Mouse (Mus musculus): ENCODE data around the gene Ankrd23. TPM values are rescaled to one million over a fixed set of nuclear protein-coding genes. Genes with fewer than 3 reads are reported as not detected.

Ankrd23 gene
- polyA plus RNA-seq, 1 experiment from 2014 or later = 12.0 TPM

DNA sequence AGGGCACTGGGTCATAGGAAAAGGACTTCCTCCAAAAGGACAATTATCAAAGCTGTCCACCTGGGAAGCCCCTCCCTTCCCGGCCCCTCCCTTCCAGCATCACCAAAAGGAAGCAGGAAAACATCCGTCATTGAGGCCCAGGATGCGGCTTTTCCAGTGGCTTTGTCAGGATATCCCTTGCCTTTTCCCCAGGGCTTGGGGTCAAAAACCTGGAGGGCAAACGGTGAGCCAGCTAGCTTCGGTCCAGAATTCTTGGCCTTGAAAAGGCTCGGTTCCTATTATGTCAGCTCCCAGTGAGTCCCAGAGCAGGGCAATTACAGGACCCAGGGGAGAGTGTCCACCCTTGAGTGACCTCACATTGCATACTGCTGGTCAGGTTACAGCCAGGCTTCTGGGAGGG, 24.2 kb upstream of the Ankrd23 start:
- no peak overlapping the region for H3K4me3 ChIP-seq
- no peaks in the 10 kb centered on the region for H3K9me3 ChIP-seq
- no peak for ATAC-seq (replicated peaks)
- H3K4me2 ChIP-seq (replicated peaks) = no peak overlapping the region
- H3K9ac ChIP-seq (replicated peaks) = no peak overlapping the region
- H3K4me1 ChIP-seq = peaks cover 10% of the 10 kb centered on the region
- H3K36me3 ChIP-seq = no peaks in the 10 kb centered on the region
- 0 out of 2 replicates have a peak, but pooled peaks cover 3% of the 10 kb centered on the region for H3K27me3 ChIP-seq
- no peak overlapping the region for H3K27ac ChIP-seq (replicated peaks)
- 58% methylated on average over 6 of the region's 6 CpGs for WGBS

DNA sequence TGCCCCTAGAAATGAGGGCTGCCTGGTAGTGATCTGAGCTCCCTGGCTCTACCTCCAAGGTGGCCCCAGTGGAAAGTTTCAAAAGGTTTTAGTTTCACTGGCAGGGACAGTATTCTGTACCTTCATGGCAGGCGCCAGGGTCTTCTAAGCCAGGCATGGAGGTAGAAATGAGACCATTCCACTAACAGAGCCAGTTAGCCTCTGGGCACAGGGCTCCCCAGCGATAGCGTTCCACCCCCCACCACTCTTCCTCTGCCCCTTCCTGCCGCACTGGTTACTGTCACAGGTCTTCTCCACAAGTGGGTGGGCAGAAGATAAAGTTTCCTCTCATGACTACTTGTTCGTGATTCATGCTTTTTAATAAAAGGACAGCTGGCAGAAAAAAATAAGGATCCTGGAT, 23.2 kb upstream of the Ankrd23 start:
- 66% methylated on average over 5 of the region's 5 CpGs for WGBS
- no peak overlapping the region for H3K4me3 ChIP-seq
- H3K27me3 ChIP-seq = 0 out of 2 replicates have a peak, but pooled peaks cover 3% of the 10 kb centered on the region
- no peaks in the 10 kb centered on the region for H3K9me3 ChIP-seq
- no peak overlapping the region for H3K27ac ChIP-seq (replicated peaks)
- H3K4me1 ChIP-seq = peaks cover 20% of the 10 kb centered on the region
- no peak overlapping the region for H3K4me2 ChIP-seq (replicated peaks)
- no peak for ATAC-seq (replicated peaks)
- H3K36me3 ChIP-seq = 0 out of 2 replicates have a peak, but pooled peaks cover 5% of the 10 kb centered on the region
- no peak overlapping the region for H3K9ac ChIP-seq (replicated peaks)

- H3K9ac ChIP-seq (replicated peaks) = no peak overlapping the region
Measured at GRCm38 (mm10) chr1:36559256-36559655, 22.6 kb upstream of the Ankrd23 start.

GRCm38 (mm10) chr1:36558031-36558993, 21.6 kb upstream of the Ankrd23 start, which contains the start of gene Sema4c:
Gene Sema4c (minus strand): TSS chr1:36558349.
- peak; percentile 60 for ATAC-seq (replicated peaks)
- peak within 1 kb of the TSS; percentile 79 for H3K4me3 ChIP-seq
- H3K4me2 ChIP-seq (replicated peaks) = peak within 1 kb of the TSS; percentile 94
- no peaks in the 10 kb centered on the region for H3K9me3 ChIP-seq
- under 1% methylated on average over 66 of the region's 69 CpGs for WGBS
- peak within 1 kb of the TSS; percentile 98 for H3K27ac ChIP-seq (replicated peaks)
- peak within 1 kb of the TSS; percentile 100 for H3K9ac ChIP-seq (replicated peaks)
- 0 out of 2 replicates have a peak, but pooled peaks cover 3% of the 10 kb centered on the region for H3K27me3 ChIP-seq
- peaks cover 20% of the 10 kb centered on the region for H3K36me3 ChIP-seq
- peaks cover 33% of the 10 kb centered on the region for H3K4me1 ChIP-seq

More at GRCm38 (mm10) chr1:36559256-36559655, 22.6 kb upstream of the Ankrd23 start:
- peaks cover 26% of the 10 kb centered on the region for H3K4me1 ChIP-seq
- H3K4me2 ChIP-seq (replicated peaks) = no peak overlapping the region
- no peaks in the 10 kb centered on the region for H3K9me3 ChIP-seq
- H3K36me3 ChIP-seq = peaks cover 11% of the 10 kb centered on the region; the same call in 1 of the 2 replicates
- 9% methylated on average over 4 of the region's 4 CpGs for WGBS
- 0 out of 2 replicates have a peak overlapping the region, but pooled peaks have one; percentile 98 for H3K27ac ChIP-seq (replicated peaks)
- ATAC-seq (replicated peaks) = no peak
- peak overlapping the region; percentile 79; the same call in 1 of the 2 replicates for H3K4me3 ChIP-seq
- H3K27me3 ChIP-seq = 0 out of 2 replicates have a peak, but pooled peaks cover 3% of the 10 kb centered on the region

DNA sequence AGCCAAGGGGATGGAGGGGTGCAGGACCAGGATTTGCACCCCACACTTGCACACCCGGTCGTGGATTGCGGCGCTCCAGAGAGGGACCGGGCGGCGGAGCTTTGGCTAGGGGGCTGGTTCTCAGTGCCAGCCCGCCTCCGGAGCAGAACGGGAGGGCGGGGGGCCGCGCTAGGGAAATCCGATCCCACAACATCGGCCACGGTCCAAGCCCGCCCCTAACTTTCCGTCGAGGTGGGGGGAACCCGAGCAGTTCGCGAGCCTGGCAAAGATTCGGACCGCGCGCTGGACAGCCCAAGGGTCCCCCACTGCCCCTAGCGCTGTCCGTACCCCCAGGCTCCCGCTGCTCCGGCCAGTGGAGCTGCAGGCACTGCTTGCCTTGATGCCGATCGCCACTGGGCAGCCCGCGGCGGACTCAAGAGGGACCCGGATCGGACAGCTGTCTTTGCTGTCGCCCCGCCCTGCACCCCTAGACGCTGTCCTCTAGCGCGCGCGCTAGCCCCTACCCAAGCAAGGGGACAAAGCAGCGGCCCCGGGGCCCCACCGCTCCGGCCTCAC, 20.9 kb upstream of the Ankrd23 start:
- Histone ChIP-seq H3K27ac (replicated peaks) (peak overlapping the region; percentile 98), H3K9me3 (no peaks in the 10 kb centered on the region), H3K27me3 (0 out of 2 replicates have a peak, but pooled peaks cover 3% of the 10 kb centered on the region), H3K4me2 (replicated peaks) (peak overlapping the region; percentile 94), H3K4me3 (peak overlapping the region; percentile 79), H3K9ac (replicated peaks) (peak overlapping the region; percentile 100), H3K36me3 (peaks cover 28% of the 10 kb centered on the region), H3K4me1 (peaks cover 33% of the 10 kb centered on the region)
- WGBS = under 1% methylated on average over 48 of the region's 48 CpGs
- ATAC-seq (replicated peaks) = peak; percentile 75

DNA sequence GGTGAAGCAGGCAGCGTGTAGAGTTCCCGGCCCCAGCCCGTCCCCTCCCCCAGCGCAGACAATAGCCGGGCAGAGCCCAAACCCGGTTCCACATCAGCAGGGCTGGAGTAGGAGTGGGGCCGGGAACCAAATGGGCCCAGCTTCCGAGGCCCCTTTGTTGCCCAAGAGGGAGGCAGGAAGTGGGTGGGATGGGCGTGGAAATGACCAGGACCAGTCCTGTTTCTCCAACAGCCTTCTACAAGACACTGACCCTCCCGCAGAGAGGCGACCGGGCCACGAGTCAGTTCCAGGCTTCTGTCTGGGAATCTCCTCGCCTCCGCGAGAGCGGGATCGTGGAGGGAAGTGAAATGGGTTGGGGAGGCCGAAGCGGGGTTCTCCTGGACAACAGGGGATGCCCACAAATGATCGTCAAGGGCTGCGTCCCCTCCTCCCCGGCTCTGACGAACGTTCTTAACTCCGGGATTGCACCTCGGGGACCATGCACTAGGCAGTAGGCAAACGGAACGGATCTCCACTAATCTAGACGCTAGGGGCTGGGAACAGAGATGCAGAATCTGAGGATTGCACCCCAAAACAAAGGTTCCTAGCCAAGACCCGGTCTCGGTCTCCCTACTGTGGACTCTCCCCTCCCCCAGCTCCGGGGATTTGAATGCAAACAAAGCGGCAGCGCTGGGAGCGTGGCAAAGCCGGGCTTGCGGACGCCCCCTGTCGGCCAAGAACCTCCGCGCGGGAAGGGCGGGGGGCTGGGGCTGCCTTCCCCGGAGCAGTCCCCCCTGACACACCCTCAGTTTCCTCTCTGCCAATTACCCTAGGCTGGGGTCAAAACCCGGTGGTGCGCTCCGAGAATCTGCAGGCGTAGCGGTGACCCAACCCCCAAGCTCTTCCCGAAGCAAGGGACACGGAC, 20.1 kb upstream of the Ankrd23 start:
- H3K4me1 ChIP-seq = peaks cover 33% of the 10 kb centered on the region
- peak overlapping the region; percentile 98 for H3K27ac ChIP-seq (replicated peaks)
- no peaks in the 10 kb centered on the region for H3K9me3 ChIP-seq
- peak overlapping the region; percentile 94 for H3K4me2 ChIP-seq (replicated peaks)
- ATAC-seq (replicated peaks) = peak; percentile 86
- under 1% methylated on average over 52 of the region's 52 CpGs for WGBS
- H3K36me3 ChIP-seq = peaks cover 35% of the 10 kb centered on the region
- peak overlapping the region; percentile 79 for H3K4me3 ChIP-seq
- H3K27me3 ChIP-seq = 0 out of 2 replicates have a peak, but pooled peaks cover 3% of the 10 kb centered on the region
- peak overlapping the region; percentile 100 for H3K9ac ChIP-seq (replicated peaks)

DNA sequence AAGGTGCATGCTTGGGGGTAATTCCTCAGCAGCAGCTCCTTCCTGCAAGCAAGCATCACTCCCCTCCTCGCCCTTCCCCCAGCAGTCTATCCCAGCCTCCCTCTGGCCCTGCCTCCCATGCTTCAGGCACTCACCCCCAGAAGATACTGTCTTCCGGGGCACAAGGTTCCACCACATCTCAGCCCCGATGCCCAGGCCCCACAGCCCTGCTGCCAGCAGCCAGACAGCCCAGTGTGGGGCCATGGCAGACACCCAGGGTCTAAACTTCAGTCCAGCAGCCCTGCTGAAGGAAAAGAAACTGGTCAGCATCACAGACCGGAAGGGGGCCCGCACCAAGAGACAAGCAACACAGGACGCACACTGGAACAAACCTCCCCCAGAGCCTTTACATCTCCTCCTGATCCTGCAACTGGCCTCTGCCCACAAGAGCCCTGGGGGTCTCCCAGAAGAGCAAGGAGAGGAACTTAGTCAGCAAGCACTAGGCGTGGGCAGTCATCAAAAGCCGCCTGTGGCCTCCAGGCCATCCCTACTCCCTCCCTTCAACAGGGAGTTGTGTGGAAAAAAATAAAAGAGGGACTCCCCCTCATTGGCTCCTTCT, 19.2 kb upstream of the Ankrd23 start:
- Histone ChIP-seq H3K36me3 (peaks cover 44% of the 10 kb centered on the region), H3K9ac (replicated peaks) (peak overlapping the region; percentile 100), H3K9me3 (no peaks in the 10 kb centered on the region), H3K4me1 (peaks cover 33% of the 10 kb centered on the region), H3K27ac (replicated peaks) (peak overlapping the region; percentile 98), H3K4me2 (replicated peaks) (peak overlapping the region; percentile 94), H3K27me3 (no peaks in the 10 kb centered on the region), H3K4me3 (peak overlapping the region; percentile 79)
- no peak for ATAC-seq (replicated peaks)
- WGBS = 3% methylated on average over 8 of the region's 8 CpGs

DNA sequence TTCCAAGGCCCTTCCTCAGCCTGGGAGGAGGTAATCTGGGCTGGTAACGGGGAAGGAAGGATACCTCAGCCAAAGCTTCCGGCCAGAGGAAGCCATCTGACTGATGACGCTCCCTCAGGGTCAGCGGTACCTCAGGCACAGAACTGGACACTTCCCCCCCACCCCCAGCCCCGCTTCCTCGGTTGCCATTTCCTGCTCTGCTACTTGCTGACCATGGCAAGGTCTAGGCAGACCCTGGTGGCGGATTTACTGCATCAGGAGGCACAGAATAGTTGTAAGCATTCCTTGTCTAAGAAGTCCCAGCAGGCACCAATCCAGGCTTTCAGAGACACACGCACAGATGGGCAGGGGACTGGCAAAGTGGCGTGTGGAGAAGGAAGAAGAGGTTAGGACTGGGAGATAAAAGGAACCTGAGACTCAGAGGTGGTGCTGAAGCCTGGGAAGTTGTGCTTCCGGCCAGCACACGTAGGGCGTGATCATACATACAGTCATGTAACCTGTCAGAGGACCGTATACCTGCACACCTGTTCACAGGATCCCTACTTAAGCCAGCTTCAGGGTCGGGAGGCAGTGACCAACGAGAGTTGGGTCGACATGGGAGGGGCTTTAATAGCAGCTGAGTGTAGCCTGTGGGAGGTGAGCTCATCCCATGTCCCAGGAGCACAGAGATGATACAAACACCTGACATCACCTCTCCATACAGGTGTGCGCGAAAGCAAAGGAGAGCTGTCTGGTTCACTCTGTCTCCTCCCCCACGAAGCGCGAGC, 18.1 kb upstream of the Ankrd23 start:
- H3K4me3 ChIP-seq = peak overlapping the region; percentile 79
- H3K36me3 ChIP-seq = peaks cover 55% of the 10 kb centered on the region
- peak overlapping the region; percentile 94 for H3K4me2 ChIP-seq (replicated peaks)
- H3K27me3 ChIP-seq = no peaks in the 10 kb centered on the region
- no peak for ATAC-seq (replicated peaks)
- H3K4me1 ChIP-seq = peaks cover 36% of the 10 kb centered on the region
- 79% methylated on average over 21 of the region's 21 CpGs for WGBS
- no peaks in the 10 kb centered on the region for H3K9me3 ChIP-seq
- peak overlapping the region; percentile 100 for H3K9ac ChIP-seq (replicated peaks)
- 0 out of 2 replicates have a peak overlapping the region, but pooled peaks have one; percentile 2 for H3K27ac ChIP-seq (replicated peaks)

- no peaks in the 10 kb centered on the region for H3K9me3 ChIP-seq
- WGBS = 85% methylated on average over 16 of the region's 16 CpGs
- peaks cover 65% of the 10 kb centered on the region for H3K36me3 ChIP-seq
- no peak overlapping the region for H3K4me2 ChIP-seq (replicated peaks)
- H3K9ac ChIP-seq (replicated peaks) = no peak overlapping the region
- no peak overlapping the region for H3K27ac ChIP-seq (replicated peaks)
- no peaks in the 10 kb centered on the region for H3K27me3 ChIP-seq
- peaks cover 51% of the 10 kb centered on the region for H3K4me1 ChIP-seq
- H3K4me3 ChIP-seq = no peak overlapping the region
- ATAC-seq (replicated peaks) = no peak
Measured at GRCm38 (mm10) chr1:36552506-36552905, 15.8 kb upstream of the Ankrd23 start.

GRCm38 (mm10) chr1:36551904-36552303, 15.2 kb upstream of the Ankrd23 start:
- ATAC-seq (replicated peaks) = no peak
- Histone ChIP-seq H3K36me3 (peaks cover 65% of the 10 kb centered on the region), H3K4me2 (replicated peaks) (no peak overlapping the region), H3K27me3 (no peaks in the 10 kb centered on the region), H3K27ac (replicated peaks) (no peak overlapping the region), H3K4me1 (peaks cover 54% of the 10 kb centered on the region), H3K4me3 (no peak overlapping the region), H3K9ac (replicated peaks) (no peak overlapping the region), H3K9me3 (no peaks in the 10 kb centered on the region)
- 86% methylated on average over 17 of the region's 17 CpGs for WGBS

Data from forebrain, embryonic 15.5 days (tissue).